Mouse (Mus musculus) midbrain, embryonic 14.5 days (tissue): Measurements from ENCODE around the gene B4galt7. TPM values are rescaled to one million over a fixed set of nuclear protein-coding genes. Genes with fewer than 3 reads are reported as not detected.

Experiments
- ATAC-seq: fragments of 200-750 bp; cut with Nextera tagmentation; 2 replicates; pipeline ENCODE4 v1.8.0; 2017; ENCODE audit warnings: moderate number of reproducible peaks, moderate library complexity; ENCODE audit not compliant: low FRiP score, low TSS enrichment
- DNase-seq: peaks from one replicate; pipeline ENCODE4 v3.0.0-alpha.2; 2015
- H3K27ac ChIP-seq: fragments of 300-500 bp; sonication (generic); replicated peaks from 2 replicates; pipeline ENCODE4 v1.5.1; 2014; ENCODE audit warnings: mild to moderate bottlenecking, low read depth, low read length, moderate library complexity
- H3K27me3 ChIP-seq: fragments of 300-500 bp; sonication (generic); 2 replicates; pipeline ENCODE4 v1.6.1; 2014; ENCODE audit warnings: low read length, control low read depth, mixed read lengths; ENCODE audit not compliant: control insufficient read depth, insufficient read depth
- H3K36me3 ChIP-seq: fragments of 300-500 bp; sonication (generic); 2 replicates; pipeline ENCODE4 v1.6.1; 2014; ENCODE audit warnings: low read length, control low read depth; ENCODE audit not compliant: control insufficient read depth, insufficient read depth
- H3K4me1 ChIP-seq: fragments of 300-500 bp; sonication (generic); 2 replicates; pipeline ENCODE4 v1.6.1; 2014; ENCODE audit warnings: mild to moderate bottlenecking, antibody characterized with exemption, low read length, control low read depth; ENCODE audit not compliant: control insufficient read depth, insufficient read depth
- H3K4me2 ChIP-seq: fragments of 300-500 bp; sonication (generic); 2 replicates; pipeline ENCODE4 v1.6.1; 2014; ENCODE audit warnings: mild to moderate bottlenecking, low read length, moderate library complexity
- H3K4me3 ChIP-seq: fragments of 300-500 bp; sonication (generic); replicated peaks from 2 replicates; pipeline ENCODE4 v1.5.1; 2014; ENCODE audit warnings: low read depth, low read length
- H3K9ac ChIP-seq: fragments of 300-500 bp; sonication (generic); replicated peaks from 2 replicates; pipeline ENCODE4 v1.6.1; 2014; ENCODE audit warnings: mild to moderate bottlenecking, low read length, moderate library complexity
- H3K9me3 ChIP-seq: fragments of 300-500 bp; sonication (generic); 2 replicates; pipeline ENCODE4 v1.6.1; 2016; ENCODE audit warnings: low read length, control low read depth, mixed read lengths; ENCODE audit not compliant: control insufficient read depth
- WGBS: fragments of 180-500 bp; shearing (Covaris S2); extraction: QIAGEN DNeasy Blood & Tissue Kit; methylation state at CpG from one replicate; pipeline ENCODE4 v1.1.7; 2014; 5-methylcytosine and 5-hydroxymethylcytosine counted together
- polyA plus RNA-seq: library from polyadenylated mRNA; unstranded; fragments of >200 nt; fragmentation: Nextera tagmentation; extraction: Ambion mirVana; gene quantifications from 2 replicates; pipeline ENCODE4 v1.2.1, GENCODE M21; 2014

The B4galt7 gene
- polyA plus RNA-seq, 1 experiment from 2014 or later = 24.5 TPM

DNA sequence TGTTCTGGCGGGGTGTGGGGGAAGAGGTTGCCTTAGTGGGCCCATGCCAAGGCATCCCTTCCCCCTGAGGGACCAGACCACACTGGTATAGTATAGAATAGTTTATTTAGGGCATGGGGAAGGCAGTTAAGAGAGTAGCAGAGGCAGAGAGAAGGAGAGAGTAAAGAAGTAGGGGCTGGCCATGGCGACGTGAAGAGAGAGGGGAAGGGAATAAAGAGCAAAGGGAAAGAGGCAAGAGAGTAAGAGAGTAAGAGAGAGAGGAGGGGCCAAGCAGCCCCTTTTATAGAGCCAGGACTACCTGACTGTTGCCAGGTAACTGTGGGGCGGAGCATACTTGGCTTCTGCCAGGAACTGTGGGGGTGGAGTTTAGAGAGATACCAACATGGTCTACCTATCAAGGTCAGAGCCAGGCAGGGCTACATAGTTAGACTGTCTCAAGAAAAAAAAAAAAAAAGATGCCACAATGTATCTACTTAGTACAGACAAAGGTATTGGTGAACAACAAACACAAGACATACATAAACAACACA is 7.7 kb upstream of the B4galt7 start:
- H3K27ac ChIP-seq = no peak overlapping the region

DNA sequence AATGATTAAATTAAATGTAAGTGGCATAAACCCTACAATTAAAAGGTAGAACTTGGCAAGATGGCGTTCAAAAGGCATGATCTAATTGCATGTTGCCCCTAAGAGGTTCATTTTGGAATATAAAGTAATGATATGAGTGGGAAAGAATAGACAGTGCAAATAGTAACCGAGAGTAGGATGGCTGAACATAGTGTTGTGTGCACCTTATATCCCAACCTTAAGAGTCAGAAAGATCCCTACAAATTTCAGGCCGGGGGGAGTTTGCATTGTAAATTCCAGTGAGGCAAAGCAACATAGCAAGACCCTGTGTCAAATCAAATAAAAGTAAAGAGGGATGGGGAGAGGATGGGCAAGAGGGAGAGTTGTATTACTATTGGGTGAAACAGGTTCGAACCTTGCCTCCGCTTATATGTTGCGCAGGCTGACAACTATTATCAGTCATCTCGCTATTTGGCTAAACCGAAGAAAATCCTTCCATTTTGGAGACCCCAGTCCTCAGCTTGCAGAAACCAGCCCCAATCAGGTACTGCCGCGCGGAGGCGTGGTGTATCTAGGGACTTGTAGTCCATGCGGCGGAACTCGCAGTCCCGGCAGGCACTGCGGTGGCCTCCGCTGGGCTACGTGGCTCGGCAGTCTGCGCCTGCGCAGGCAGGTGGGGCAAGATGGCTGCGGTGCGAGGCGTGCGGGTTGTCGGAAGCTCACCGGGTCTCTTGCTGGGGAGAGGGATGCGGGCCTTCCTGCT is 7.0 kb upstream of the B4galt7 start:
- peak overlapping the region; percentile 80 for H3K9ac ChIP-seq
- WGBS = 4% methylated on average over 29 of the region's 29 CpGs
- no peaks in the 10 kb centered on the region for H3K9me3 ChIP-seq
- peaks cover 4% of the 10 kb centered on the region; the same call in 1 of the 2 replicates for H3K4me1 ChIP-seq
- no peaks in the 10 kb centered on the region for H3K27me3 ChIP-seq
- ATAC-seq = peak; percentile 99
- H3K4me3 ChIP-seq = peak overlapping the region; percentile 69
- peak overlapping the region; percentile 75 for H3K27ac ChIP-seq
- H3K36me3 ChIP-seq = peaks cover 33% of the 10 kb centered on the region
- DNase-seq = peak; percentile 99
- H3K4me2 ChIP-seq = peak overlapping the region; percentile 83

More for the DNA sequence above, 7.7 kb upstream of the B4galt7 start:
- H3K36me3 ChIP-seq = peaks cover 28% of the 10 kb centered on the region
- H3K27me3 ChIP-seq = no peaks in the 10 kb centered on the region
- no peak overlapping the region for H3K9ac ChIP-seq
- H3K4me2 ChIP-seq = no peak overlapping the region
- H3K4me1 ChIP-seq = peaks cover 4% of the 10 kb centered on the region; the same call in 1 of the 2 replicates
- 81% methylated on average over 4 of the region's 4 CpGs for WGBS
- no peaks in the 10 kb centered on the region for H3K9me3 ChIP-seq
- no peak overlapping the region for H3K4me3 ChIP-seq
- ATAC-seq = peak; percentile 41; the same call in 1 of the 2 replicates
- no peak for DNase-seq

DNA sequence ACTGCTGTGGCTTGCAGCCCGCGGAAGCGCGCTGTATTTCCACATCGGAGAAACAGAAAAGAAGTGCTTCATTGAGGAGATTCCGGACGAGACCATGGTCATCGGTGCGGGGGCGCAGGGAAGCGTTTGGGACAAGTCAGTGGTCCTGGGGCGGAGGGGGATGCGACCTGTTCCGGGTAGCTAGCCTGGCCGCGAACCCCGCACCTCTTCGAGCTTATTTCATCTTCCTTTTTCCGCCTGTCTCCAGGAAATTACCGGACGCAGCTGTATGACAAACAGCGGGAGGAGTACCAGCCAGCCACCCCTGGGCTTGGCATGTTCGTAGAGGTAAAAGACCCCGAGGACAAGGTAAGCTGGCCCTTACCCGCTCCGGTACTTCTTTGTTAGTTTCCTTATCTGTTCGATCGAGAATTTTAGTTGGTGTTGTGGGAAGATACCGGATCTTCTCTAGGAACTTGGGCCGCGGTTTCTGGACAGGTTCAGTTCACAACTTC is 6.4 kb upstream of the B4galt7 start:
- peak; percentile 56; the same call in 1 of the 2 replicates for ATAC-seq
- WGBS = under 1% methylated on average over 31 of the region's 31 CpGs
- Histone ChIP-seq H3K9ac (peak overlapping the region; percentile 80), H3K9me3 (no peaks in the 10 kb centered on the region), H3K27ac (peak overlapping the region; percentile 75), H3K4me3 (peak overlapping the region; percentile 69), H3K4me2 (peak overlapping the region; percentile 83), H3K4me1 (peaks cover 4% of the 10 kb centered on the region; the same call in 1 of the 2 replicates), H3K27me3 (no peaks in the 10 kb centered on the region), H3K36me3 (peaks cover 38% of the 10 kb centered on the region)
- DNase-seq = no peak

DNA sequence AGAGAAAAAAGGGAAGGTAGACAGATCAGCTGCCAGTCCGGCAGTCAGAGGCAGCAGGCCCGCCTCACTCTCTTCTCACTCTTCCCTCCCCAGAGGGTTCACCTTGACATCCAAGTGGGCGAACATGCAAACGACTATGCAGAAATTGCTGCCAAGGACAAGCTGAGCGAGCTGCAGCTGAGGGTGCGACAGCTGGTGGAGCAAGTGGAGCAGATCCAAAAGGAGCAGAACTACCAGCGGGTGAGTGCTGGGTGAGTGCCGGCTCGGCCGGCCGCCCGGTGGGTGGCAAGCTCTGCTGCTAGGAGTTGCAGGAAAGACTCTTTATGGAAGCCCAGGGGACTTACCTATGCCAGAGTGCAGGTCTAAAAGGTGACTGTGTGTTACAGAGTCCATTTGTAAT is 4.3 kb upstream of the B4galt7 start:
- no peak overlapping the region for H3K9ac ChIP-seq
- H3K4me1 ChIP-seq = peaks cover 8% of the 10 kb centered on the region
- no peak for DNase-seq
- no peaks in the 10 kb centered on the region for H3K27me3 ChIP-seq
- H3K27ac ChIP-seq = no peak overlapping the region
- H3K36me3 ChIP-seq = peaks cover 38% of the 10 kb centered on the region
- no peak overlapping the region for H3K4me2 ChIP-seq
- 92% methylated on average over 12 of the region's 12 CpGs for WGBS
- H3K4me3 ChIP-seq = no peak overlapping the region
- H3K9me3 ChIP-seq = no peaks in the 10 kb centered on the region
- no peak for ATAC-seq

DNA sequence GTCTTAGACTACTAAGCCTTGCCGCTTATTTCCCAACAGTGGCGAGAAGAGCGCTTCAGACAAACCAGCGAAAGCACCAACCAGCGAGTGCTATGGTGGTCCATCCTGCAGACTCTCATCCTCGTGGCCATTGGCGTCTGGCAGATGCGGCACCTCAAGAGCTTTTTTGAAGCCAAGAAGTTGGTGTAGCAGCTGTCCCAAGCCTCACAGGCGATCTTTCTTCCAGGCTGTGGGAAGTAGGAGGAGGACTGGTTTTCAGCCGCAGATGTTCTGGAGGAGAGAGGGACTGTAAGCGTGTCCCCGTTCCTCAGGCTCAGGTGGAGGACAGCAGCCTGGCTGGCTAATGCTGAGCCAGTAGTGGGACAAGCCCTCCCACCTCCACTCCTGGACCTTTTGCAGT is 2.9 kb upstream of the B4galt7 start:
- ATAC-seq (no peak), DNase-seq (no peak)
- Histone ChIP-seq H3K4me1 (peaks cover 15% of the 10 kb centered on the region), H3K9me3 (no peaks in the 10 kb centered on the region), H3K9ac (no peak overlapping the region), H3K36me3 (peaks cover 38% of the 10 kb centered on the region), H3K4me3 (no peak overlapping the region), H3K27ac (no peak overlapping the region), H3K27me3 (no peaks in the 10 kb centered on the region), H3K4me2 (no peak overlapping the region)
- 95% methylated on average over 12 of the region's 12 CpGs for WGBS

DNA sequence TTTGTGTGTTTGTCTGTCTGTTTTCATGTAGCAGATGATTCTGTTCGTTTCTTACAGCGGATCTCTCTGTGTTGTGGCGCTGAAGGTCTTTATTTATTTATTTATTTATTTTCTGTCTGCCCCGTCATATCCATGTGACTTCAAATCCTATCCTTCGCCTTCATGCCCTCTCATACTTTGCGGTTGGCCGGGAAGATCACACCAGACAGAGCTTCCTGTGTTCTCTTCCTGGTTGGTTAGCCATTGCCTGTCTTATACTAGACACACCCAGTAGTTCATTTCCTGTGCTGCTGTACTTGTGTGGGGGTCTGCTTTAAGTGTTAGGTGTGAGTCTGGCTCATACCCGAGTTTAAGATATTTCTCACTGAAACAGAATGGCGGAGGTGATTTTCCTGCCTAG is 961 bp downstream of the B4galt7 start:
- 21% methylated on average over 9 of the region's 9 CpGs for WGBS
- Histone ChIP-seq H3K9ac (peak overlapping the region; percentile 91), H3K9me3 (no peaks in the 10 kb centered on the region), H3K27me3 (no peaks in the 10 kb centered on the region), H3K4me1 (peaks cover 11% of the 10 kb centered on the region; the same call in 1 of the 2 replicates), H3K27ac (peak overlapping the region; percentile 82), H3K36me3 (peaks cover 39% of the 10 kb centered on the region), H3K4me3 (peak overlapping the region; percentile 91), H3K4me2 (peak overlapping the region; percentile 76)
- ATAC-seq (no peak), DNase-seq (peak; percentile 26)

DNA sequence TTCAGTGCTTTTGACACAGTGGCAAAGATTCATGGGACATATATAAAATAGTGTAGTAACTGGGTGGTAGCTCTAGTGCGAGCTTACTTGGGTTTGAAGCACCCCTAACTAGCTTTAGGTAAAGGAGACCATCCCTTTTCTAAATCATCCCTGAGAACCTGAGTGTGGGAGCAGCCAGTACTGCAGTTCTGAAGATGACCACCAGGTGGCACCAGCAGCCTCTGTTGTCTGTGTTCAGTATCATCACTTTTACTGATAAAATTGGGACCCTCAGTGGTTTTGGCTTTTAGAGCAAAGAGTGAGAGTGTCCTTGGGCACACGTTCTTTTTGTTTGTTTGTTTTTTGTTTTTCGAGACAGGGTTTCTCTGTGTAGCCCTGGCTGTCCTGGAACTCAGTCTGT is 1.9 kb downstream of the B4galt7 start:
- WGBS = 10% methylated on average over 3 of the region's 3 CpGs
- peak; percentile 90 for DNase-seq
- no peak for ATAC-seq
- Histone ChIP-seq H3K27me3 (no peaks in the 10 kb centered on the region), H3K4me3 (no peak overlapping the region), H3K4me2 (peak overlapping the region; percentile 76), H3K4me1 (peaks cover 11% of the 10 kb centered on the region; the same call in 1 of the 2 replicates), H3K27ac (no peak overlapping the region), H3K9me3 (no peaks in the 10 kb centered on the region), H3K9ac (no peak overlapping the region), H3K36me3 (peaks cover 35% of the 10 kb centered on the region)

DNA sequence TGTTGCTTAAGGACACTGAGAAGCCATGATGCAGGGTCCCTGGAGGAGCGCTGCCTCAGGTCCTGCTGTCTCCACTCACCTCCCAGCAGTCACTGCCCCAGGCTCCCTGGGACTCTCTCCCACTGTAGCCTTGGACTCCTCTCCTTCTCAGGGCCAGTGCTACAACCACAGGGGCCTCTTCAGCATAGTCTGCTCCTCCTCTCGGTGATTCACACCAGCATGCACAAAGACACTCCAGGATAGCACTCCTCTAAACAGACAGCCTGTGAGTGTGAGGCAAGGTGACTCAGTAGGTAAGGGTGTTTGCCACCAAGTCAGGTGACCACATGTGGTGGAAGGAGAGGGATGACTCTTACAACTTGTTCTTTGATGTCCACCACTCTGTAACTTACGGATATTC is 4.9 kb downstream of the B4galt7 start:
- Histone ChIP-seq H3K27me3 (no peaks in the 10 kb centered on the region), H3K9me3 (no peaks in the 10 kb centered on the region), H3K4me1 (peaks cover 7% of the 10 kb centered on the region; the same call in 1 of the 2 replicates), H3K36me3 (peaks cover 48% of the 10 kb centered on the region), H3K4me2 (no peak overlapping the region), H3K4me3 (no peak overlapping the region), H3K9ac (no peak overlapping the region), H3K27ac (no peak overlapping the region)
- 95% methylated on average over 3 of the region's 3 CpGs for WGBS
- ATAC-seq (no peak), DNase-seq (no peak)
